Mouse (Mus musculus): ENCODE measurements around the gene Hlcs.

The Hlcs gene

DNA sequence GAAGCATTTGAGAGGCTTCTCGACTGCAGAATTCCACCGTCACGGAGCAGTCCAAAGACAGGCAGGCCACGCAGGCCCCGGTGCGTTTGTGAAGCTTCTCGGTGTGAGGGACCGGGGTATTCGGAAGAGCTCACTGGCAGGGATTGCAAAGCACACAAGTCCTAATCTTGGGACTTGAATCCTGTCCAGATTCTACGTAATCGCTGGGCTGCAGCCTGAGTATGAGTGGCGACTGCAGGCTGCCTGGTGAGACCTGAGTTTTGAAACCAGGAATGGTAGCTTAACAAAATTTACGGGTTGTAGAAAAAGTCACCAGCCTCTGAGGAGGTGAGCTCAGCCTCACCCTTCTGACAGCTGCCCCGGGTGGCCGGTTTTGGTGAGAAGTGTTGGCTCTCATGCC, 64.7 kb downstream of the Hlcs start:
- no peak for DNase-seq (ENCODE audit: low read depth, low spot score)

DNA sequence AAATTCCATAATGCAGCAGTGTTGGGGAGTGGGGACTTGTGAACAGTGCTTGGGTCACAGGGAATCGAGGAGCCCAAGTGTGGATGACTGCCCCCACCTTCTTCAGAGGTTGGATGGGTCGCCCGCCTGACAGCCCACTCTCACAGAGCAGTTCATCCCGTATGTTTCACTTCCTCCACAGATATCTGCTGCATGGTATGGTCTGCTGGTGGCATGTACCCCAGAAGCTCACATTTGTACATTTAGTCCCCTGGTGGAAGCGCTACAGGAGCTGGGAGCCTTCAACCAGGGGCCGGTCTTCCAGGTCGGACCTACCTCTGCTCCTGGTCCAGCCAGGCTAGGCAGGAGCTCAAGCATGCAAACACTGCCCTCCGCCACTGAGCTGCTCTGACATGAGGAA, 66.4 kb downstream of the Hlcs start:
- no peak for DNase-seq (ENCODE audit: low read depth, low spot score)

DNA sequence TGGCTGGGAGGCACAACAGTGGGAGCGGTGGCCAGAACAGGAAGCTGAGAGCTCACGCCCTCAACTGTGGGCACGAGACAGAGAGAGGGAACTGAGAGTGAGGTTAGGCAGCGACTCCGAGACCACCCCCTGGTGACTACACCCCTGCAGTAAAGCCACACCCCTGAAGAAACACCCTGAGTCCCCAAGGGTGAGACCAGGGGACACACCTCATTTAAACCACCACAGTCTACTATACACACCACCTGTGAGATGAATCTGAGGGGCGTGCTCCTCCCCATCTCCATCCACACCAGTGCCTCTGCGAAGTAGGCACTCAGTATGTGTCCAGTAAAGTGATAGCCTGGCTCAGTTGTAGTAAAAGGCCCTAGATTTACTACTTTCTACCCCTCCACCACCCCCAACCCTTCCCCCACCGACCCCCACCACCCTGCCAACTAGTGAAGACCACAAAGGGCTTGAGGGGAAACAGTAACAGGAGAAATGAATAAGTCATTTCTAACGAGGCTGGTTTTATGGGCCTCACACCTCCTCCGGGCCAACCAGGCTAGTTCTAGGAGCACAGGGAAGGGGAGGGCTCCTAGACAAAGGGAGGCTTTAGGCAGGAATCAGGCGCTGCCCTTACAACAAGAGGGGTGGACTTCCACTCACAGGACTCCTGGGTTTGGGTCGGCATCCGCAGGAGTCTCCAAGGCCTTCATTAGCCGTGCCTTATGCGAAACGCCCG, 67.2 kb downstream of the Hlcs start:
- no peak for DNase-seq (ENCODE audit: low read depth, low spot score)

DNA sequence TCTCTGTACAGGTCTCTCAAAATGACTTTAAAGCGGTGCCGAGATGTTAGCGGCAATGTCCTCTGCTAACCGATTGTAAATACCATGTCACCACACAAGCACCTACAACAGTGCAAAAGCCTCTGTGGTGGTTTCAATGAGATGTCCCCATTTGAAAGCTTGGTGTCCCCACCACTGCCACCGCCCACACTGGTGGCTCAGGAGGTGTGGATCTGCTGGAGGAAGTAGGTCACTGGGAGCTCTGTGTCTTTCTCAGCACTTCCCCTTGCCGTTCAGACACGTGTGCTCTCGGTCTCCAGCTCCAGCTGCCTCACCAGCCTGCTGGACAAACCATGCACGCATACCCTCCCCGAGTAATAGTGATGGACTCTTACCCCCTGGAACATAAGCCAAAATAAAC, 72.2 kb downstream of the Hlcs start:
- no peak for DNase-seq (ENCODE audit: low read depth, low spot score)

DNA sequence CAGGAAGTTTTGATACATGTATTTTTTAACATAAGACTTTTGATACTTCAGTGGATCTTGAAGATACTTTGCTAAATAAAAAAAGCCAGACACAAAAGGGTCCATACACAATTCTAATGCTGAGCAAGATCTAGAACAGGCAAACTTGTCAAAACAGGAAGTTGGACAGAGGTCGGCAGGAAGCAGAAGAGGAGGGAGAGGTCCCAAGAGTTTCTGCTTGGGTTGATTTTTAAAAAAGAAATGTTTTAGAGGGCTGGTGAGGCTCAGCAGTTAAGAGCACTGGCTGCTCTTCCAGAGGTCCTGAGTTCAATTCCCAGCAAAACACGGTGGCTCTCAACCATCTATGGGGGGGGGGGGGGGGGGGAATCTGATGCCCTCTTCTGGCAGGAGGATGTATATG, 73.2 kb downstream of the Hlcs start:
- DNase-seq (ENCODE audit: low read depth, low spot score): no peak

DNA sequence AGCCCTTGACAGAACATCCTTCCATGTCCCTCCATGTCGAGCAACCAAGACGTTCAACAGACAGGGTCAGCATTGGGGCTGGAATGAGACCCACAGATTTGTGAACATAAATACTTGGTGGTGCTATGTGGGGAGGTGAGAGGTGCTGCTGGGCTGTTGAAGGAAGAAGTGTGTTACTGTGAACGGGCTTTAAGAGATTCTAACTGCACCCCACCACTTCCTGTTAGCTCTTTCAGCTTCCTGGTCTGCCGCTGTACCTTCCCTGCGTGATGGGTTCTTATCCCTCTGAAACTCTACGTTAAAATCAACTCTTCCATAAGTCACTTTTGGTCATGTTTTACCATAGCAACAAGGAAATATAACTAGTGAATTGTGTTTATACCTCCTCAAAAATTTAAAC, 73.8 kb downstream of the Hlcs start:
- no peak for DNase-seq (ENCODE audit: low read depth, low spot score)

DNA sequence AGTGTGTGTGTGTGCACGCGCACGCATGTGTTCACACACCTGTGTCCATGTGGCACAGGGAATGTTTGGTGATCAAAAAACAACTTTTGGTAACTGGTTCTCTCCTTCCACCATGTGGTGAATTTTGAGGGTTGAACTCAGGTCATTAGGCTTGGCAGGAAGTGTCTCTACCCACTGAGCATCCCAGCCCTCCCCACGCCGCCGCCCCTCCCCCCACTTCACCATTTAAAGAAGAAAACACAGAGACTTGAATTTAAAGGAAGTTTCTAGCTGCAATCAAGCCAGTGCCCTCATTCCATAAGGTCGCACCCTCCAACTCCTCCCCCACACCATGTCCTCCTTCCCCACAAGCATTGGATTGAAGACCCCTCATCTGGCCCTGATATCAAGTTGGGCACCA, 74.2 kb downstream of the Hlcs start:
- no peak for DNase-seq (ENCODE audit: low read depth, low spot score)

DNA sequence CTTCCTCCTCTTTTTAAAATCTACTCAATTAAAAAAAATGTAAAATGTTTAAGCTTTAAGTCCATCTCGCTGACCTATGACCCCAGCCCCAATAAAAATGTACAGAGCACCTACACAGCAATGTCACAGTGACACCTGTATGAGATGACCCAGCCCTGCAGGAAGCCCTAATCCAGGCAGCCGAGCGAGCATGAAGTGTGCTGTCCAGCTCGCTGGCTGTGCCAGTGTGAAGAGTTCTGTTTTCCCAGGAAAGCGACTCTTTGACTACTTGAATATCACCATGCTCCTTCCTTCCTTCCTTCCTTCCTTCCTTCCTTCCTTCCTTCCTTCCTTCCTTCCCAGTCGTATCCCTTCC, 76.3 kb downstream of the Hlcs start:
- DNase-seq (ENCODE audit: low read depth, low spot score): no peak

DNA sequence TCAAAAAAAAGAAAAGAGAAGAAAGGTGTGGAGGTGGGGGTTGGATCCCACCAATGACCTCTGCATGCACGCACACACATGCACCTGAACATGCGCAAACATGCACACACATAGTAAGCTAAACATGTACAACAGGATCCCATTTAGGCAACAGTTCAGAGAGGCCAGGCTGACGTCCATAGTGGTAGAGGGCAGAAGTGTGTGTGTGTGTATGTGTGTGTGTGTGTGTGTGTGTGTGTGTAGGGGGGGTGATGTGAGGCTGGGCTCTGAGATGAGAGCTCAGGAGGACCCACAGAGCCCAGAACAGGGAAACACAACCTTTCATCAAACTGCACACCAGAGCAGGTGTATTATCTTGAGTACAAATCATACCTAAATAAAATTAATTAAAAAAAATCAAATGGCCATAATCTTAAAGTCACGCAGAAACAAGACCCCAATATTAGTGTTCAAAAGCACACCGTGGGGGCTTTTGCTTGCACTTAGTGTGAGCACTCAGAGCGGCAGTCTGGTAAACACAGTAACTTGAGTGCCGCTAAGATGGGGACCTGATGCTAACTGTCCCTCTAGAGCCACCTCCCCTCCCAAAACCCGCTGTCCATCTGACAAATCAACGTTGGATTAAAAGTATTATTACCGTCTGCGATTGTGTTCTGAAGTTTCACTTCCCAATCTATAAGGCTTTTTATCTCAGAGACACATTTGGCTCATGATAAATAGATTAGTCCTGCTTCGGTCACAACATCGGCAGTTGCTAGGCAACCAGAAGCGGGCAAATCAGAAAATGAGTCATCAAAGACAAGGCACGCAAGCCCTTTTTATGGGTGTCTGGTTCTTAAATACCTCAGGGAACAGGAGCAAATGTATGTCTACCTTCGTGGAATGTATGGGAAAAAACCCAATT, 76.9 kb downstream of the Hlcs start:
- no peak for DNase-seq (ENCODE audit: low read depth, low spot score)

DNA sequence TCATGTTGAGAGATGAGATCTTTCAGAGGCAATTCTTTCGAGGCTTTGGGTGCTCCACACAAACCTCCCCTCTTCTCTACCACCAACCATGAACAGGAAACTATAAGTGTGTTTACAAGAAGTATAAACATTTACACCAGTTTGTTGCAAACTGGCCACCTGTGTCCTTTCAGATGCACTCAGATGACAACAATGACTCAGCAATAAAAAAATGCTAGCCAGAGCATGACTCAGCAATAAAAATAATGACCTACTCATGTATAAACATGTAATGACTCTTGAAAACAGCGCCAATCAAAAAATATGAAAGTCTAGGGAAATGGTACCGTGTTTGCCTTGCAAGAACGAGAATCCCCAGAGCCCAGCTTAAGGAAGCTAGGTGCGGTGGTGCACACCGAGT, 77.7 kb downstream of the Hlcs start:
- no peak for DNase-seq (ENCODE audit: low read depth, low spot score)

DNA sequence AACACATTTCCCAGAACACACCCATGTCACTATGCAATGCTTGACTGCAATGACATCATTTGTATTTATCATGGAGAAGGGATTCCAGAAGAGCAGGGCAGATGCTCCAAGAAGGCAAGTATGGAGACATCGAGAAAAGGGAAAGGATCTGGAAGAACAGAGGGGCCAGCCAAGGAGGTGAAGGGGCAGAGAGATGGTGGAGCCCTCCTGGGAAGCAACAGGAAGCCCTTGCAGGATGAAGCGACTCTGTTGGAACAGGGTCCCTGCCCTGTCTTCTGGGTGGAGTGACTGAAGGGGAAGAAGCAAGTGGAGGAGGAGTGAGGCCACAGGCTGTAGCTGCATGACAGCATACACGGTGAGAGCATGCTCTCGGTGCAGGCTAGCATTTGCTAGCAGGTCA, 79.2 kb downstream of the Hlcs start:
- DNase-seq (ENCODE audit: low read depth, low spot score): no peak

DNA sequence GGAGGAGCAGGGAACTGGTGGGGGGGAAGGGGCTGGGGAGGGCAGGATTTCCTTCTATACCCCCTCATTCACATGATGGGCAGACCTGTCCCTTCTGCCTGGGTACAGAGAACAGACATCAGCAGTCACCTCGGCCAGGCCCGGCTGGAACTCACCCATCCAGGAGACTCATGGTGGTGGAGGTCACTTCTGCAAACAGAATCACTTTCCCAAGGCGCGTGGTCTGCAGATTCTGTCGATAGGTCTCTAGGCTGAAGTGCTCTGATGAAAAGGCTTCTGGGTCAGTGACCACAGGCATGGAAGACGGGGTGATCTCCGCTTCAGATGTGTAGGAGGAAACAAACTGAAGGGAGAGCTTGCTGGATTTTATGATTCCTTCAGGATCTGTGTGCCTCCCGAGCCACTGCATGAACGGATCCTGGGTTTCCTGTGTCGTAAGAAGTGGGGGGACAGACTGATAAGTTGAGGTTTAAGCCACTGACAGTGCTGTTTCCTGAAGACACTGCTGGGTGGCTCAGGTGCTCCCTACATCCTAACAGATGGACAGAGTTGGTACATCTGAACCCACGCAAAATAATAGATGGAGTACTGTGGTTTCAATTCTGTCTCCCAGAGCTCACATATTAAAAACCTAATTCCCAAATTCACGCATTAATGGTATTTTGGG, 82.3 kb downstream of the Hlcs start:
- no peak for DNase-seq (ENCODE audit: low read depth, low spot score)

DNA sequence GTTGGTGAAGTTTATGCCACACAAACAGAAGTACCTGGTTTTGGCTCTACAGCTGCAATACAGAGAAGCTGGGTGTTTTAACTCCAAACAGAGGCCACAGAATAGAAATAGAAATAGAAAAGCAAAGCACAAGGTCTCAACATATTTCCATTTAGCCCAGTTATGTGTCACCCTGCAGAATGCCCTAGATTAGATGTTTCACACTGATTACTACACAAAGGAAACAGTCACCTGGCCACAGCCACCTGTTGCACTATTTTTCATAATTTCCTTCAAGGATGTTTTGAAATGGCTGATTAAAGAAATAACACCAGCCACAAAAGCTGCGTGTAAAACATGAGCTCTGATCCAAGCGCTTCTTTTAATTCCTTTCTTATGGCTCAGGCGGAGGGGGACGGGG, 82.9 kb downstream of the Hlcs start:
- no peak for DNase-seq (ENCODE audit: low read depth, low spot score)

DNA sequence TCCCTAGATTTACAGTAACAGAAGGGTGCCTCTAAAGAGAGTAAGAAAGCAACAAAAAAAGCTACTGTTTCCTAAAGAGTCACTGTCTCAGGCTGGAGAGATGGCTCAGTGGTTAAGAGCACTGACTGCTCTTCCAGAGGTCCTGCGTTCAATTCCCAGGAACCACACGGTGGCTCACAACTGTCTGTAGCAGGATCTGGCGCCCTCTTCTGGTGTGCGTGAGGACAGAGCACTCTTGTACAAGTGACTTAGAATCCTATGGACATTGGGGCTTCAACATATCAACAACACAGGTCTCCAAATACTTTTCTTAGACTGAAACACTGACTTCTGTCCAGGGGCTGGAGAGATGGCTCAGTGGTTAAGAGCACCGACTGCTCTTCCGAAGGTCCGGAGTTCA, 83.5 kb downstream of the Hlcs start:
- DNase-seq (ENCODE audit: low read depth, low spot score): peak; percentile 51

DNA sequence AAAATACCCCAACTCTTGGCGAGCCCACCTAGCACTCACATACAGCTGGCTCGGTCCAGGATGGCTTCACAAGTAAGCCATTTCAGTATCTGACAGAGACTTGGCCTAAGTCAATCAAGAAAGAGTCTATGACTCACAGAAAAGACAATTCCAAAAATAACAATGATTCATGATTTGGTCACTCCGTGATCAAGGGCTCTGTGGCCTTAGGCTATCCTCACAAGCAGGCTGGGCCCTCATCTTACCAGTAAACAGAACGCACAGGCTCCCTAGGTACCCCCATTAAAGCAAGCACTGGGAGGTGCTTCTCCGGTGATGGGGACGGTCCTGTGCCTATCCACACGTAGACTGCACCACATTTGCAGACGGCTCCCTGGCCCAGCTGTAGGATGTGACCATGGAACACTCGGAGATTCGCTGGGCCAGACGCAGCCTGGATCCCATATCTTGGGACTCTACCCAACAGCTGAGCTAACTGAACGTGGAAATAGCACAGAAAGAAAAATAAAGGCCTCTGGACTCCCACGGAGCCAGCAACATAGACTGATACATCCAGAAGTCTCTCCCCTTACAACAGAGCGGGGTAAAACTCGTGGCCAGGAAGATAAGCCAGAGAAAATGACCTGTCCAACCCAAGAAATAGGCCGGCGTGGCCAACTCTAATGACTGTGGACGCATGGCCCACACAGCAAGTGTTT, 84.4 kb downstream of the Hlcs start:
- no peak for DNase-seq (ENCODE audit: low read depth, low spot score)

DNA sequence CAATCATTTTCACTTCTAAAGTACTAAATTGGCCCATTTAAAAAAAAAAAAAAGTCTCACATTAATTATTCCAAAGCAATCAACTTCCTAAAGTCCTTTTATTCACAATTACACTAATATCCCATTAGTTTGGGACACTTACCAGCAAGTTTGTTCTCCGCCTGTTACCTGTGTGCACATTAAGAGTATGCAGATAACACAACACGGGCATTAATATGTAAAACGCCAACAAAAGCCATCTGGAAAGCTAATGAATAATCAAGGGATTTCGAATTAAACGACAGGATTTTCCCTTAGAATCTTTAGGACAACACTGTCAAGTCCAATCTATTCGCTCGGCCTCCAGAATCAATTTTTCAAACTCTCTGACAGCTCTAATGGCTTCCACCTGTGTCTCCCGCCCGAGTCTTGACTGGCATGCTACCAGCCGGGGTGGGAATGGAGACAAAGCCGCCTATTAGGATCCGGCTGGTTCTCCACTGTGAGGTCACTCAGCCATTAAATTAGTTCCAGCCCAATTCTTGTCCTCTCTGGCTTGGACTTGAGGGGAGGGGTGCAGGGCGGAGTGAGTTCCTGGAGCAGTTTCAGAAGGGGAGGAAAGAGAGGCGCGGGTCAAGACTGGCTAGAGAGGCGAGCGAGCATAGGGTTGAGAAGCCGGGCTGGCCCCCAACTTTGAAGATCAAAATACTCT, 85.9 kb downstream of the Hlcs start:
- DNase-seq (ENCODE audit: low read depth, low spot score): no peak

DNA sequence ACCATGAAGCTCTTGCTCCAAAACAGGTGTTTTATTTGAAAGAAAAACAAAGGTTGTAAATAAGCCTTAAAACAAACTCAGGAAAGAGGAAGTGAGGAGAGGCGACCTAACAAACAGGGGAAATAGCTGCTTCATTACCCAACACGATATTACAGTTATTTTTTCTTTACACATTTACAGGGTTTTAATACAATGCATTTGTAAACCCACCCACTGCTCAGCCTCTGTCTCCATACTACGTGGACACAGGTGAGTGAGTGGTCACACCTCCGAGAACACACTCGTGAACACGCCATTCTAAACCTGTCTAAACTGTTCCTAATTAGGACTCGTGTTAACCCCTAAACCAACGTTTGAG, 90.0 kb downstream of the Hlcs start:
- DNase-seq (ENCODE audit: low read depth, low spot score): no peak

DNA sequence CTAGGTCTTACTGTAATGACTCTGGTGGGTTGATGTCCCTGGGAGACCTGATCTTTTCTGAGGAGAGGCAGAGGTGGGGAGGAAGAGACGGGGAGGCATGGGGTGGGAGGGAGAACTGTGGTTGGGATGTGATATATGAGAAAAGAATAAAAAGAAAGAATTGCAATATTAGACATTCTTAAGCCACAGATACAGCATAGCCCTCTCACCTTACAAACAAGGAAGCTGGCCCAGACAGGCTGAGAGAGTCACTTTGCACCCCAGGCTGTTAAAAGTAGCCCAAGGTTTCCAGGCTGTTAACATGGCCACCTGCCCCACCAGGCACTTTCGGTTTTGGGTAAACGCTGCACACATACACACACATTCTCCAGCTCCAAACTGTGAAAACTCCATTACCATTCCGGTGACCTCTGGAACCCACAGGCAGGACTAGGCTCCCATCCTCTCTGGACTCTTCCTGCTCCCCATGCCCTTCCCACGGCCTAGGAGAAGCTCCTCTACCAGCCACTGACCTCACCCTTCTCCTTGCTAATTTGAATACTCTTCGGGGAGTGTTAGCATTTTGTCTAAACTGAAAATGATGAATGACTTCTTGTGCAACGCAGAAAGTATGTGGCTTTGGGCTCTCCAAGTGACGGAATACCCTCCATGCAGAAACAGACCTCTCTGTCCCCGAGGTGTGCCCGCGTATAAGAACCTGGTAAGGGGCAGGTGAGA, 90.6 kb downstream of the Hlcs start:
- DNase-seq (ENCODE audit: low read depth, low spot score): no peak

DNA sequence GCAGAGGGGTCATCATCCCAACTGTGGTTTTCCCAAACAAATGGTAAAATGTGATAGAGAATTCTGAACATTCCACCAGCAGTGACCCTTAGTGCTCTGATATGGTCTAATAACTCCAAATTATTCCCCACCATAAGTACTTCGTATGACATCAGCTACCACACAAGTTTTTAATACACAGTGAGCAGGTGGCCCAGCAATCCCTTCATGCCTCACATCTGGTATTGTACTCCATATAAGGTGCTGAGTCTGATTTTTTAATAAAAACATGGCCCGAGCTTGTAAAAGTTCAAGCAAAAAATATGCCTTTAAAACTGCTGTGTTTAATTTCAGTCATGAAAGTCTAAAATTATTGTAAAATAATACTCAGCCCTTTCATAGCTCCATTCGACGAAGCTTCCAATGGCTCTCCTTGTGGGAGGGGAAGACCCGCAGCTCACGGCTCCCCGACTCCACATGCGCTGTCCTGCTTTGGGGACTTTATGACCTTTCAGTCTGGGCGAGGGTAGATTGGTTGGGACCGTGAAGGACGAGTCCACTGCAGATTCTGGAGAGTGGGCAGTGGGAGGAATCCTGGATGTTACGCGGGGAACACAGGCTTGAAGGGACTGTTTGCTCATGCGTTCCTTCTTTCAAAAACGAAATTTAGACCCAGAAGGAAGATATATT, 102.5 kb downstream of the Hlcs start:
- DNase-seq (ENCODE audit: low read depth, low spot score): no peak

DNA sequence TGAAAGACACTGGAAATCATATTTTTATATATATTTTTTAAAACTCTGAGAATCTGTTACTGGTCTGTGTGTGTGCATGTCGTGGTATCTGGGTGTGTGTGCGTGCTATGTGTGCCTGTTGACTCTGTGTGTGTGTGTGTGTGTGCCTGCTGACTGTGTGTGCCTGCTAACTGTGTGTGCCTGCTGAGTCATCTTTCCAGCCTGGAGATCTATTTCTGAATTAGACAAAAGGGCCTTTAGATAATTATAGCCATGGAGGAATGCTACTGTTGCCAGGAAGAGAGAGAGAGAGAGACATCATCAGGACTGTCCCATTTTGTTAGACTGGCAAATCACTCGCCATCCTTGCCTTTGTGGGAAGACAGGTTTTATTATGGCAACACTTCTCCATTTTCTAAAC, 103.7 kb downstream of the Hlcs start:
- no peak for DNase-seq (ENCODE audit: low read depth, low spot score)

Data from ZHBTc4 (cell line).